Mouse (Mus musculus) liver, embryonic 15.5 days (tissue): ENCODE measurements around the gene Olfr103. TPM values are rescaled to one million over a fixed set of nuclear protein-coding genes. Genes with fewer than 3 reads are reported as not detected.

ENCODE experiments used
- ATAC-seq: fragments of 200-750 bp; cut with Nextera tagmentation; 2 replicates; pipeline ENCODE4 v1.8.0; 2017; ENCODE audit warnings: moderate number of reproducible peaks, mild to moderate bottlenecking, moderate library complexity; ENCODE audit not compliant: insufficient read depth
- H3K27ac ChIP-seq: fragments of 300-500 bp; sonication (generic); replicated peaks from 2 replicates; pipeline ENCODE4 v1.5.1; 2015; ENCODE audit warnings: mild to moderate bottlenecking, inconsistent platforms
- H3K27me3 ChIP-seq: fragments of 300-500 bp; sonication (generic); 2 replicates; pipeline ENCODE4 v1.6.1; 2015; ENCODE audit warnings: mild to moderate bottlenecking, inconsistent platforms
- H3K36me3 ChIP-seq: fragments of 300-500 bp; sonication (generic); replicated peaks from 2 replicates; pipeline ENCODE4 v1.6.1; 2015; ENCODE audit warnings: moderate library complexity, mild to moderate bottlenecking, inconsistent platforms
- H3K4me1 ChIP-seq: fragments of 300-500 bp; sonication (generic); replicated peaks from 2 replicates; pipeline ENCODE4 v1.6.1; 2015; ENCODE audit warnings: inconsistent platforms
- H3K4me2 ChIP-seq: fragments of 300-500 bp; sonication (generic); 2 replicates; pipeline ENCODE4 v1.6.1; 2015; ENCODE audit warnings: moderate library complexity, mild to moderate bottlenecking, inconsistent platforms
- H3K4me3 ChIP-seq: fragments of 300-500 bp; sonication (generic); replicated peaks from 2 replicates; pipeline ENCODE4 v1.5.1; 2015; ENCODE audit warnings: mild to moderate bottlenecking, inconsistent platforms
- H3K9ac ChIP-seq: fragments of 300-500 bp; sonication (generic); 2 replicates; pipeline ENCODE4 v1.6.1; 2015; ENCODE audit warnings: moderate library complexity, mild to moderate bottlenecking, inconsistent platforms
- H3K9me3 ChIP-seq: fragments of 300-500 bp; sonication (generic); replicated peaks from 2 replicates; pipeline ENCODE4 v1.6.1; 2016; ENCODE audit warnings: inconsistent platforms
- WGBS: fragments of 180-500 bp; shearing (Covaris S2); methylation state at CpG from one replicate; pipeline ENCODE4 v1.1.7; 2015; ENCODE audit warnings: mixed read lengths; ENCODE audit not compliant: insufficient replicate concordance; 5-methylcytosine and 5-hydroxymethylcytosine counted together
- polyA plus RNA-seq: library from polyadenylated mRNA; unstranded; fragments of >200 nt; fragmentation: Nextera tagmentation; extraction: Ambion mirVana; gene quantifications from 2 replicates; pipeline ENCODE4 v1.2.1, GENCODE M21; 2015

The Olfr103 gene
- not detected in 2 replicates for polyA plus RNA-seq

DNA sequence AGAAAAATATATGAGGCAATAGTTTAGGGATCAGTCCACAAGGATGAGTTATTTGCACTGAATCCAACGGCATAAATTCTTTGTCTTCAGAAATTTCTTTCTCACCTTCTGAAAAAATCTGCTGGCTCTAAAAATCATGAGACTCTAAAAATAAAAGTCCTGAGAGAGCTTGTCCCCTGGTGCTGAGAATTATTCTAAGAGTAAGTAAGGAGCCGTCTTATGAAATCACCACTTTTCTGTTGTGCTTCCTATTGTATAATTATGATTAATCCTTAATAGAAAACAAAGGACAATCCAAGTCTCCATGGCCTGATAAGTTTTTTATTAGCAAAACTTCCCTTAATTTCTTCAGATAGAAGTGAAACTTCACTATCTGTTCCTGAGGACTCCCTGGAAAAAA, at the start of gene Olfr103:
Gene Olfr103, minus strand, starts transcription at position 101 of the 400 bp plus-strand sequence.
- Histone ChIP-seq H3K27ac (no peak within 1 kb of the TSS), H3K4me1 (no peaks in the 10 kb centered on the region), H3K9me3 (no peaks in the 10 kb centered on the region), H3K4me2 (no peak within 1 kb of the TSS), H3K36me3 (no peaks in the 10 kb centered on the region), H3K4me3 (no peak within 1 kb of the TSS), H3K9ac (no peak within 1 kb of the TSS), H3K27me3 (no peaks in the 10 kb centered on the region)
- no peak for ATAC-seq
- WGBS: 67% methylated on average over 2 of the region's 2 CpGs

GRCm38 (mm10) chr17:37378733-37379132, 39.2 kb upstream of the Olfr103 start, which contains the start of gene Olfr105-ps:
Gene Olfr105-ps, plus strand, starts transcription at chr17:37379033.
- H3K27ac ChIP-seq: no peak within 1 kb of the TSS
- no peaks in the 10 kb centered on the region for H3K4me1 ChIP-seq
- H3K4me2 ChIP-seq: no peak within 1 kb of the TSS
- H3K27me3 ChIP-seq: no peaks in the 10 kb centered on the region
- no peak within 1 kb of the TSS for H3K9ac ChIP-seq
- no peak for ATAC-seq
- H3K36me3 ChIP-seq: no peaks in the 10 kb centered on the region
- no peaks in the 10 kb centered on the region for H3K9me3 ChIP-seq
- no peak within 1 kb of the TSS for H3K4me3 ChIP-seq

- Histone ChIP-seq H3K4me2 (no peak within 1 kb of the TSS), H3K9me3 (no peaks in the 10 kb centered on the region), H3K27me3 (no peaks in the 10 kb centered on the region), H3K4me1 (no peaks in the 10 kb centered on the region), H3K36me3 (no peaks in the 10 kb centered on the region), H3K4me3 (no peak within 1 kb of the TSS), H3K27ac (no peak within 1 kb of the TSS), H3K9ac (no peak within 1 kb of the TSS)
- no peak for ATAC-seq
These were observed 19.8 kb upstream of the Olfr103 start, which contains the start of gene Olfr104-ps for GRCm38 (mm10) chr17:37359282-37359681. Gene Olfr104-ps, plus strand, starts transcription at chr17:37359582.

DNA sequence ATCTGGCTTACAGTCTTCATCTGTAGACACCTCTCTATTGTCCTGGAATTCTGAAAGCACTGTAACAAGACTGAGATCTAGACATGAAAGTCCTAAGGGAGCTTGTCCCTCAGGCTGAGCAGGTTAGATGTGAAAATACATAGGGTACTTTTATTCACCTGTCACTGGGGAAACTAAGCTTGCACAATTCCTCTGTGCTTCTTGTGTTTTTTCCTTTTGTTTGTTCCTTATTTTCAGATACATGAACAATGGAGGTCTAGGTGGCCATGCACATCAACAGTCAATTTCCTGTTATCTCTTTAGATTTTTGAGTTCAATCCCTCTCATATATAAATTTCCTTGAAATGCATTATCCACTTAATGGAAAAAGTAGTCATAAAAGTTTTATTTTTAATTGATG, 22.5 kb downstream of the Olfr103 start, which contains the start of gene Olfr102:
Gene Olfr102, minus strand, starts transcription at position 101 of the 400 bp plus-strand sequence.
- Histone ChIP-seq H3K4me2 (no peak within 1 kb of the TSS), H3K9me3 (no peaks in the 10 kb centered on the region), H3K9ac (no peak within 1 kb of the TSS), H3K4me1 (no peaks in the 10 kb centered on the region), H3K36me3 (no peaks in the 10 kb centered on the region), H3K27me3 (no peaks in the 10 kb centered on the region), H3K27ac (no peak within 1 kb of the TSS), H3K4me3 (no peak within 1 kb of the TSS)
- ATAC-seq: no peak

DNA sequence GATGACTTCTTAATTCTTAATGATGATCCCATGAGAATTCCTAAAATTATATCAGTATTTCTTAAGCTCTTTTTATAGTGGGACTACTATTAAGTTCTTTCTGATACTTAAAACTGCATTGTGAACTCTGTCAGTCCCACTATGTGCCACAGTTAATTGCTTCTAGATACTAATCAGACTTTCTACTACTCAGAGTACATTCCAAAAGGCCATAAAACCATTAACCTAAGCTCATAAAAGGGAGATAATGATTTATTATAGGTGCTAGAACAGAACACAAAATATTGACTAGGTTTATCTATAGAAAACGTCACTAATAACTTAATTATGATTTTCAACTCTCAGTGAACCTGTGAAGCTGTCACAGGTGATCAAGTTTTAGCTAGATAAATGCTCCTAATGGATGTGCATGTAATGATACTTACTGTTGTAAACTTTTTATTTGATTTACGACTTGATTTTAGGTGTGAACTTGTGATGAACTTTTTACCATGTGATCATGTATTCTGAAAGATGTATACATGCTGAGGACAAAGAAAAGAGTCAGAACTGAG, 29.3 kb downstream of the Olfr103 start:
- H3K27me3 ChIP-seq: no peaks in the 10 kb centered on the region
- H3K27ac ChIP-seq: no peak overlapping the region
- H3K4me2 ChIP-seq: no peak overlapping the region
- no peaks in the 10 kb centered on the region for H3K36me3 ChIP-seq
- no peak overlapping the region for H3K4me3 ChIP-seq
- 23% methylated on average over 2 of the region's 2 CpGs for WGBS
- H3K9me3 ChIP-seq: no peaks in the 10 kb centered on the region
- no peak overlapping the region for H3K9ac ChIP-seq
- no peaks in the 10 kb centered on the region for H3K4me1 ChIP-seq
- ATAC-seq: no peak

DNA sequence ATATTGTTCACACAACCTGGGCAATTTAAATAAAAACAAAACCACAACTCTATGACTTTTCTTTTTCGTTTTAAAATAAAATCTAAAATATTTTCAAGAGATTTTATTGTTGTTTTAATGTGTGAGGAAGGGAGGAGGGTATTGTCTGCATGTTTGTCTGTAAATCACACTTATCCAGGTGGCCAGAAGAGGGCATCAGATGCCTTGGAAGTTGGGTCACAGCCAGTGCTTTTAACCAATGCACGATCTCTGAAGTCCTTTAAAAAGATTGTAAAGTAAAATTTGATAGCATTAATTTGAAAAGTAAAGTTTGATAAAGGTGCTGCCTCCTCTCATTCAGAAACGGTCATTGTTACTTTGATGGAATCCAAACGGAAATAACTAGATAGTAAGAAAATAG, 31.0 kb downstream of the Olfr103 start:
- Histone ChIP-seq H3K27me3 (no peaks in the 10 kb centered on the region), H3K4me1 (no peaks in the 10 kb centered on the region), H3K36me3 (no peaks in the 10 kb centered on the region), H3K4me3 (no peak overlapping the region), H3K9ac (no peak overlapping the region), H3K27ac (no peak overlapping the region), H3K4me2 (no peak overlapping the region), H3K9me3 (no peaks in the 10 kb centered on the region)
- no peak for ATAC-seq
- WGBS: 31% methylated on average over 4 of the region's 4 CpGs

DNA sequence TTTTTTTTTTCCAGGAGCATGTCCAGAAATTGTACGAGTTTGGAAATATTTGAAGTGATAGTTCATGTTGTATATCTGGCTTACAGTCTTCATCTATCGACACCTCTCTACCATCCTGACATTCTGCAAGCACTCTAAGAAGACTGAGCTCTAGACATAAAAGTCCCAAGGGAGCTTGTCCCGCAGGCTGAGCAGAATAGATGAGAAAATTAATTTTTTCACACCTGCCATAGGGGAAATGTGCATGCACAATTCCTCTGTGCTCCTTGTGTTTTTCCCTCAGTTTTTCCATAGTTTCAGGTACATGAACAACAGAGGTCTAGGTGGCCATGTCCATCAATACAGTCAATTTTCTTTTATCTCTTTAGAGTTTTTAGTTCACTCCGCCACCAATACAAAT, 35.3 kb downstream of the Olfr103 start, which contains the start of gene Olfr101:
Gene Olfr101, minus strand, starts transcription at position 101 of the 400 bp plus-strand sequence.
- Histone ChIP-seq H3K36me3 (no peaks in the 10 kb centered on the region), H3K9me3 (no peaks in the 10 kb centered on the region), H3K4me3 (no peak within 1 kb of the TSS), H3K4me2 (no peak within 1 kb of the TSS), H3K27me3 (no peaks in the 10 kb centered on the region), H3K27ac (no peak within 1 kb of the TSS), H3K9ac (no peak within 1 kb of the TSS), H3K4me1 (no peaks in the 10 kb centered on the region)
- WGBS: 63% methylated on average over 4 of the region's 4 CpGs
- no peak for ATAC-seq

Other genes with a start within 250 kb of the Olfr103 start
- not detected in 2 replicates for gene Olfr91, start 241.4 kb downstream of the Olfr103 start, polyA plus RNA-seq
- gene Olfr92, start 219.6 kb downstream of the Olfr103 start, polyA plus RNA-seq: not detected in 2 replicates
- not detected in 2 replicates for gene Olfr93, start 178.2 kb downstream of the Olfr103 start, polyA plus RNA-seq
- not detected in 2 replicates for gene Ubd, start 145.8 kb downstream of the Olfr103 start, polyA plus RNA-seq
- gene Olfr94, start 138.7 kb downstream of the Olfr103 start, polyA plus RNA-seq: not detected in 2 replicates
- not detected in 2 replicates for gene Olfr95, start 126.6 kb downstream of the Olfr103 start, polyA plus RNA-seq
- gene Olfr96, start 119.6 kb downstream of the Olfr103 start, polyA plus RNA-seq: not detected in 2 replicates
- gene Olfr97, start 102.4 kb downstream of the Olfr103 start, polyA plus RNA-seq: not detected in 2 replicates
- gene Olfr98, start 75.9 kb downstream of the Olfr103 start, polyA plus RNA-seq: not detected in 2 replicates
- gene H2-M3, start 69.5 kb downstream of the Olfr103 start, polyA plus RNA-seq: 2.0 TPM in 2 replicates
- gene Olfr99, start 56.2 kb downstream of the Olfr103 start, polyA plus RNA-seq: not detected in 2 replicates
- not detected in 2 replicates for gene Olfr101, start 35.4 kb downstream of the Olfr103 start, polyA plus RNA-seq
- gene Olfr102, start 22.6 kb downstream of the Olfr103 start, polyA plus RNA-seq: not detected in 2 replicates
- gene Olfr104-ps, start 19.9 kb upstream of the Olfr103 start, polyA plus RNA-seq: not detected in 2 replicates
- not detected in 2 replicates for gene Olfr105-ps, start 39.3 kb upstream of the Olfr103 start, polyA plus RNA-seq
- gene Olfr106-ps, start 50.7 kb upstream of the Olfr103 start, polyA plus RNA-seq: not detected in 2 replicates
- not detected in 2 replicates for gene Olfr107, start 59.5 kb upstream of the Olfr103 start, polyA plus RNA-seq
- not detected in 2 replicates for gene Olfr108, start 105.8 kb upstream of the Olfr103 start, polyA plus RNA-seq
- gene Olfr109, start 119.2 kb upstream of the Olfr103 start, polyA plus RNA-seq: not detected in 2 replicates
- not detected in 2 replicates for gene H2-M2, start 143.9 kb upstream of the Olfr103 start, polyA plus RNA-seq
- gene Olfr110, start 152.8 kb upstream of the Olfr103 start, polyA plus RNA-seq: not detected in 2 replicates
- gene Olfr111, start 168.3 kb upstream of the Olfr103 start, polyA plus RNA-seq: not detected in 2 replicates
- gene Olfr112, start 229.8 kb upstream of the Olfr103 start, polyA plus RNA-seq: not detected in 2 replicates
- not detected in 2 replicates for gene Olfr113, start 238.0 kb upstream of the Olfr103 start, polyA plus RNA-seq